Mouse (Mus musculus) spleen, postnatal 10 days (tissue): ENCODE measurements around the gene Limk2.

Experiments
- DNase-seq, 2 experiments: peaks; one replicate each; pipeline ENCODE4 v3.0.0; 2021 to 2022; ENCODE audit warnings: low spot score in 2 of 2

Gene Limk2

DNA sequence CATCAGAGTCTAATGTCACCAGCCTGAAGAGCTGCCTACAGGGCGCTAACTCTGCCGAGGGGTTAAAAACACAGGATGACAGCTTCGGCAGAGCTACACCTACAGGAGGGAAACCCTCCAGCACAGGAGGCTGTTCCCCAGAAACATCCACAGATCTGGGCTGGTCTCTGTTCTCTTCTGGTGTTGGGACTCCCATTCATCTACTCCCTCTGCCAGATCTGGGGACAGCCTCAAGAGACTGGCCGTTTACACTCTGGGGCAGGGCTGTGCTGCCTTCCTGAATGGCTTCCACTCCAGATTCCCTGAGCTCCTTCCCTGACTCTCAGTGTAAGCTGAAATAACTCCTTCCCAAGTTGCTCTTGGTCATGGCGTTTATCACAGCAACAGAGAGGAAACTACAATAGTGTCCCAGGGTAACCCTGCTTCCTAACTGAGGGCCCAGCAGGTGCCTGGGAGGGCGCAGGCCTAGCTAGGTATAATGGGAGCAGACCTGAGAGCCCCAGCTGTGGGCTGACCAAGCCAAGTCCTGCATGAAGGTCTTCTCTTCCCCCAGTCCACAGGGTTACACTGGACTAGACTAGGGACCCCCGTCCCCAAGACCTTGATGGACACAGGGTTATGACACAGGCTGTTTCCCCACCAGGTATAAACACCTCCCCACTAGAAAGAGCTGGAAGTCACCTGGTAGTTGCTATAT, 37.2 kb downstream of the Limk2 start:
- DNase-seq: no peak

DNA sequence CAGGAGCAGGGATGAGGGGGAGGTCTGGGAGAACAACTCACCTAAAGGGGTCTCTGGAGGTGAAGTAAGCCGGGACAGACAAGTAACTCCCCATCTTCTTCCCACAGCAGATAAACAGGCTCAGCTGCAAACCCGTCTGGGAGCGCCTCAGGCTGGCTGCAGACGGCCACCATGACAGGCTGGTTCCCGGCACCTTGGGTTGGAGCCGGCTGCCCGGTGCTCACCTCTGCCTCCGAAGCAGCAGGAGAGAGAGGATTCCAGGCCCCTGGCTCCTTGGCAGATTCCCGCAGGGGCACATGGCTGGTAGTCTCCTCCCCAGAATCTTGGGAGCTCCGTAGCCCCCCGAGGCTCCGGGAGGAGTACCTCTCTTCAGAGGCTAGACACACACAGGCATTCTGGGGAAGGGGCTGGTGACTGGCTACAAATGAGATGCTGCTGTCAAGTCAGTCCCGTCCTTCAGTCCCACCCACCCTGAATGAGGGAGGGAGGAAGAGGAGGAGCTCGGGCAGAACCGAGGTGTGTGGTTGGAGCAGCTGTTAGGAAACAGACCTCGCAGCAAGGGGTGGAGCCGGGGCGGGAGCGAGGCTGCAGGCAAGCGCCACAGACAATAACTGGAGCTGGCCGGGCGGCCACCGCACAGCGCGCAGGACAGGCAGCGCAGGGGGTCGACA, 37.9 kb downstream of the Limk2 start:
- peak; percentile 17 to 68 for DNase-seq

DNA sequence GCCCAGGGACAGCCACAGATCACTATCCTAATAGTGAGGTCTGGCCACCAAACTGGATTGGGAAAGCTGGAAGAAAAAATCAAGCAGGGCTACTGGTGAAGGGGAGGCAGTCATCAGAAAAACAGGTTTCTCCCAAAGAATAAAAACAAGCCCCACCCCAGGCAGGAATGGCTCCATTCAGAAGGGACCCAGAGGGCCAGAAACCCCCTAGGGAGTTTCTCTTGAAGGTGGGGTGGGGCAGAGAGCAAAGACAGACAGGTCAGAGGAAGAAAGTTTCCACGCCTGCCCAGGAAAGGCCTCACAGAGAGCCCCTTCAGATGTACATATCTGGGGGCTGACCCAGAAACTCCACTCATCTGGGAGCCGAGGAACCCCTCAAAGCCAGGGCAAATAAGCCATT, 38.8 kb downstream of the Limk2 start:
- DNase-seq: no peak

DNA sequence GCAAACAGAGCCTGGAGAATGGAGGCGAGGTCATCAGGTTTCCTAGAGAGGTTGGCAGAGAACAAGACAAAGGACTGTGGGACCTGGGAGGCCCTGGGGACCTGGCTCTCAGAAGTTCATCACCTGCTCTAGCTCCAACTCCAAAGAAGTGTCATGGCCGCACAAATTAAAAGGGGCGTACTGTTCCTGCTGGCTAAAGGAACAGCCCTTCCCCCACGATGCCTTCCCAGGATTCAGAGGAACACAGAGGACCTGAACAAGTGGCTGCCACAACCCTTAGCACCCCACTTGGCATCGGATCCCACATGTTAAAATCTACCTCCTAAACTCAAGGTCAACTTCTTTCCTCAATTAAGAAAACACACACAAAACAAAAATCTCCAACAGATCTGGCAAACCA, 39.5 kb downstream of the Limk2 start:
- no peak for DNase-seq

DNA sequence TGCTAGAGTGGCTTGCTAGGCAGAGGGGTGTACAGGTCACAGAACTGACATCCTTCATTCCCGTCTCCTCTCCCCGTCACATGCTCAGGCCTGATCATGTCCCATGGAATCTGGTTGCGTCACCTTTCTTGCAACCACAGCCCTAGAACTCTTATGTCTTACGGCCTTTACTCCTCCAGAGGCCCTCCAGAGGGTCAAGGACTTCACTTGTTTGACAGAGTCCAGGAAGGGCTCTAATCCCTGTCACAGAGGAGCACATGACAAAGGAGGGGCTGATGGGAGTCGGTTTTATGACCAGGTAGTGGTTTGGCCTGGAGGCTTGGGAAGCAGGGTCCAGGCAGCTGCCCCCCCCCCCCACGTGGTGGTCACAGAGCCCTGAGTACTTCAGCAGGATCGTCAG, 40.0 kb downstream of the Limk2 start:
- no peak for DNase-seq

DNA sequence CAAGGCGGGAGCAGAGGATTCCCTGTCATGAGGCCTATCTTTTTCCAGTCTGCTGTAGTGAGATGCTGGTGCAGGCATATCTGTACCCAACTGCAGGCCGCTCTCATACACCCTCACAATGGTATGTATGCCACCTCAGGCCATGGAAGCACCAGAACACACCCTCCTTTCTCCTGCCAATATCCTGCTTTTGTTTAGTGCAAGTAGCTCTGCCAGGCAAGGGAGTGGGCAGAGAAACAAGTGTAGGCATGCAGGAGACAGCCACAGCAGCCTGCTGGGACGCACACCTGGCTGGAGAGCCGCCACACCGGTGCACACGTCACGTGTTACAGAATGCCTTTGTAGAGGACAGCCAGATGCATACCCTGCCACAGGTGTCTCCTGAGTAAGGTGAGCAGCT, 42.6 kb downstream of the Limk2 start:
- DNase-seq: no peak

DNA sequence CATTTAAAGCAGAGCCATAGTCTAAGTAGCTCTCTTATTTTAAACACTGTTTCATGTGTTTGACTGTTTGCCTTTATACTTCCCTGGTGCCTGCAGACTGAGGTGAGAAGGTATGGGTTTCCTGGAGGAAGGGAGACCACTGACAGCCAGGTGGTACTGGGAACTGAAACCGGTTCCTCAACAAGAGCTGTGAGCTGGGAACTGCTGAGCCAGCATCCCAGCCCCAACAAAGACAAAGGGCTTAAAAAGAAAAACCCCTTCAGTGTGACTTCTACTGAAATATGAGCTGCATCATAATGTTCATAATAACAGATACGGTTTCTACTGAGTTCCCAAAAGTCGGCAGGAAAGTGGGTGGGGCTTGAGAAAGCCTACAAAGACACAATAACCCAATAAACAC, 46.1 kb downstream of the Limk2 start:
- no peak for DNase-seq

DNA sequence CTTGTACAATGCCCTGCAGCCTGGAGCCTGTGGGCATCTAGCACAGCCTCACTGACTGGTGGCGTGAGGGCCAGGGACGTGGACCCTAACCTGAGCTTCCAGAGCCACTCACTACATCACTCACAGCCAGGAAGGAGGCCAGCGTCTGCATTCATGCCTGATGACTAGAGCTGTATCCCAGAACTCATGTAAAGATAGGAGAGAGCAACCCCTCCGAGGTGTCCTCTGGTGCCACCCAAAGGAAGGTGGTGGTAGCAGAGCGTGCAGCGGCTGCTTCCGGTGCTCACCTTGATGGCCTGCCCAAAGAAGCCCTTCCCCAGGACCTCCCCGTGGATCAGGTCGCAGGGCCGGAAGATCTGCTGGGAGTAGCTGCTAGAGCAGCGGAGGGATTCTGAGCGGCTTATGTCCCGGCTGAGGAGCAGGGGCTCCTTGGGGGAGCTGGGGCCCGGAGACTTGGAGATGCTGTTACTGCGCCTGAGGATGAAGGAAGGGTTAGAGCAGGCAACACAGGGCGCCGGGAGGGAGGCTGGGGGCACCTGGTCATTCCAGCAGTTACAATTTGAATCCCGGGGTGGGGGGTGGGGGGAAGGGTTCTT, 55.9 kb downstream of the Limk2 start:
- no peak for DNase-seq

DNA sequence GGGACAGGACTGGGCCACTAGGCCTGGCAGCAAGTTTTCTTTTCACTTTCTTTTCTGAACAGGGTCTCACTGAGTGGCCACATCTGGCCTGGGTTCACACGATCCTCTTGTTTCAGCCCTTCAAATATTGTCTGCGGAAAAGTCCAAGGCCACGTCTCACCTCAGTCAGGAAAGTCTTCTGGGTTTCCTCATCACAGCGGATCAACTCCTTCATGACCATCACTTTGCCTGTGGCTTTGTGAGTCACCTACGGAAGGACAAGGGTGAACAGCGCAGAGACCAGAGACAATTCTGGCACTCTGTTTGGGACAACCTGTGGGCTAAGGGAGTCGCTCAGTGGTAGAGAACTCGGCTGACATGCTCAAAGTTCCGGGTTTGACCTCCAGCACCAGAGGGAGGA, 56.9 kb downstream of the Limk2 start:
- no peak for DNase-seq

DNA sequence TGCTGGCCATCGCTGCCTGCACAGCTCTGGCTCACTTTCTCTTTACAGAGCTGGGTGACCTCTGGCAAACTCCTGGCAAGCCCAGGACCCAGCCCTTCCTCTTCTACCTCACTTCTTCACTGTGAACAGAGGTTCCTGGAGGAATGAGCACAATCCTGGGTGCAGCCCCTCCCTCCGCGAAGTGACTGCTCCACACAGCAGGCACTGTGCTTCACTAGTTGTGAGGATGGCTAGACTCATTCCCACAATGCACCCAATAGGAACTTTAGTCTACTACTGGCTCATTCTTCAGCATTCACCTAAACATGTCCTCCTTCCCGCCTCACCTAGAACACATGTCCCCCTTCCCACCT, 59.7 kb downstream of the Limk2 start:
- DNase-seq: no peak

DNA sequence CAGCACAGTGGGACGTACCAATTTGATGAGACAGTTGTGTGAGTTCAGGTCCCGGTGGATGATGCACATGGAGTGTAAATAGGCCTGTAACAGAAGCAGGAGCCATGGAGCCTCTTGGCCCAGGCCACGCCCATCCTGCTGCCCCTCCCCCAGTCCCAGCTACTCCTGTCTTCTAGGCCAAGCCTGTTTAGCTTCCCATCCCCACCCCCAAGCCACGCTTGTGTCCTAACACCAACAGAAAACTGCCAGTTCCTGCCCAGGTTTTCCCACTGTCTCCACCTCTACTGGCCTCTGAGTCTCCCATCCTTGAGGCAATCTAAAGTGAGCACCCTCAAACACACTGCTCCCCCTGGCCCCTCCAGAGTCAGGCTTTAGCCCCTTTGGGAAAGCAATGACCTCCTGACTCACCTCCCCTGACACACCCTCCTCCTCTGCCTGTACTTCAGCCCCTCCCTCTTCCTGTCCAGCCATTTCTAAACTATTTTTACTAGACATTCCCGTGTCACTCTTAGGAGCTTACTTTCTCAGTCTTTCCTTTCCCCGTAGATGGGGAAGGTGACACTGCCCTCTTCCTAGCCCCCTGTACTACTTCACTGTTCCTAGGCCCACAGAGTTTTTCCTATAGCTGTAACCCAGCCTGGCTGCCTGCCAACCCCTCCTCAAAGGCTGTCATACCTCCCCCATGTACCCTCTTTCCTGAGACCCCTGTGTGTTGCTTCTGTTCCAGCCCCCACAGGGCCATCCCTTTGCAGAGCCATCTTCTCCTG, 60.2 kb downstream of the Limk2 start:
- peak in 1 of 2 experiments; percentile 45 for DNase-seq

DNA sequence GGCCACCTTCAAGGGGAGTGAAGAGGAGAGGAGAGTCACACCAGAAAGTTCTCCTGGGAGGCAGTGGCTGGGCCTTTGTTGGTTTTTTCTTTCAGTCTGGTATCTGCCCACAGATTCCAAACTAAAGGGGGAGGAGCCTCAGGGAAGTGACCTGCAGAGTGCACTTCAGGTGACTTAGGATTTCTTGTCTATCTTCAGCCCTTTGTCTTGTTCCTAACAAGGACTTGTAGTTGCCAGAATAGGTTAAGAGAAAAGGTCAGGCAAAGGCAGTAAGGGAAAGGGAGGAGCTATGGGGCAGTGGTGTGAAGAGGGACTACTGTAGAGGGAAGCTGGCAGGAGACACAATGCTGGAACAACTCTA, 61.2 kb downstream of the Limk2 start:
- DNase-seq: no peak

DNA sequence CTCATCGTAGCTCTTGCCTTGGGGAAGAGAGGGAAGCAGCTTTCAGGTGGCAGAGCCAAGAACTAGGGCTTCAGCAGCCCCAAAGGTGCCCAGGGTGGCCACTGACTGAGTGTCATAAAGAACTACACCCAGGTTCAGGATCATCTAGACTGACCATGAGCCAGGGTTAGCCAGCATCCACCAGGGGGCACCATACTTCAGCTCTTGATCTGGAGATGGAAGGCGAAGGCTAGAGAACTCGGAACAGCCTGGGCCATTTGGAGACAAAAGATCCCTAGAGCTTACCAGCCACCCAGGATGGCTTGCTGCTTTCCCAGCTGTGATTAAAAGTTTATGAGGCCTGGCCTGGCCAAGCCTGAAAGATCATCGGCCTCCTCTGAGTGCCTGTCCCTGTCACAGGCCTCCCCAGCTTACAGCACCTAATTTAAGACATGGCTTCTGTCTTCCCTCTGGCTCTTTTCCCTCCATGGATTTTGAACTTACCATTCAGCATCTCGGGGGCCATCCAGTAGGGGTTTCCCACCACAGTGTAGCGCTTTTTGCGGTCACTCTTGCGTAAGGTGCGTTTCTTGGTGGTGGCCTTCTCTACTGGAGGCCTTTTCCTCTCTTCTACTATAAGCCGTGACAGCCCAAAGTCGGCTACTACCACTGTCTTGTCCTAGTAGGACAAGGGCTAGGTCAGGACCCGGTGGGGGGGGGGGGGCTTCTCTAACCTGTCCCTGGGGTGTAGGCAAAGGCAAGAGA, 61.7 kb downstream of the Limk2 start:
- peak; percentile 70 to 90 for DNase-seq

DNA sequence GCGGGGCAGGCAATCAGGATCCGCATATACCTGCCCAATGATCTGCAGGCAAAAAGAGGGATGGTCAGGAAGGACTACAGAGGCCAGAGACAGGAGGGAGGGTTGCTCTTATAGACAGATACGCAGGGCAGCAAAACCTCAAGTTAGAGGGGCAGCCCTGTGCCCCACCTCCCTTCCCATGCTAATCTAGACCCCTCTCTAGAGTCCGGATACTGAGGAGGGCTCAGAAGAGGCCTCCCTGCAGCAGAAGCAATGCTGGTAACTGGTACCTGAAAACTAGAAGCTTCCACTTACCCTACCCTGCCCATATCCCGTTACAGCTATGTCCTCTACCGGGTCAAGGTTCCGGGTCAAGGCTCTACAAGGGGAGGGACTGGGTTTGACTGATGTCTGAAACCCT, 62.6 kb downstream of the Limk2 start:
- no peak for DNase-seq

DNA sequence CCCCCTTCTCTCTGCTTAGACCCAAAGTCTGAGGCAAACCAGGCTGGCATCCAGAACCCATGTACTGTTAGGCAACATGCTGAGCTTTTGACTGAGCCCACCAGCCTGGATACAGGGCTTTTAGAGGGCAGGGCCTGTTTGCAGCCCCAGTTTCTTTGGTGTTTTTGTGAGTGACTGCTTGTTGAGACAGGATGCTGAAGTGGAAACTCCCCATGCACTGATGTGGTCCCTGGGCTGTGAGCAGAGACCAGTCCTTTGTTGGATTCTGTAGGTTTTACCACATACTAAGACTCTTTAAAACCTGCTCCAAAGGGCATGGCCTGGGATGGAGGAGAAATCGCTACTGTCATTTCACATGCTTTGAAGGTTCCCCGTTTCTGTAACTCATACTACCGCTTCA, 64.1 kb downstream of the Limk2 start:
- no peak for DNase-seq

DNA sequence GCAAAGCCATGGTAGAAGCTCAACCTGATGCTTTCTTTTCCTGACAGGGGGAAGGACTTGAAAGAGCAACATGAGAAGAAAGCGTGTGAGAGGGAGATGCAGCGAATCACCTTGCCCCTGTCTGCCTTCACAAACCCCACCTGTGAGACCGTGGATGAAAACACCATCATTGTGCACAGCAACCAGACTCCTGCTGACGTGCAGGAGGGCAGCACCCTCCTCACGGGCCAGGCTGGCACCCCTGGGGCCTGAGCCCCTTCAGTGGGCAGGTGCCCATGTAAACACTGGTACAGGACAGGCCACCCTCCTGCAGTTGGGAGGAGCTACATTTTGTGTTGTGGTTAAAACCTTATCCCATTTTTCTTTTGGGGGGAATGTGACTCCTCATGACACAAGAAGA, 67.5 kb downstream of the Limk2 start:
- DNase-seq: no peak

DNA sequence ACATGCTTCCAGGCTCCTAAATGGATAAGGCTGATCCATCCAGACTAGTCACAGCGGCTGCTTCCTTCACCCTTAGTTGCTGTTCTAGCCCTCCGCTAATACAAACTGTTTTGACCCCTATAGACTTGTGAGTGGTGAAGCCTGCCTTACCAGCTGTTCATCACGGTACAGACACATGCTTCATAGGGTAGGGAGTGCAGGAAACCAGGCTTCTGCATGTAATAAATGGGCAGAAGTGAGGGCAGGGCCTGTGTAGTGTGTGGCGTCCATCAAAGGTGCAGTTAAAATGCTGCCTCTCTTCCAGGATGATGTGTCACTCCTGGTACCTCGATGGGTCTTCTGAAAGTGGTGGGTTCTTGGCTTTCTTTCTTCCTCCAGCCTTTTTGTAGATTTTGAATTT, 71.0 kb downstream of the Limk2 start:
- no peak for DNase-seq

DNA sequence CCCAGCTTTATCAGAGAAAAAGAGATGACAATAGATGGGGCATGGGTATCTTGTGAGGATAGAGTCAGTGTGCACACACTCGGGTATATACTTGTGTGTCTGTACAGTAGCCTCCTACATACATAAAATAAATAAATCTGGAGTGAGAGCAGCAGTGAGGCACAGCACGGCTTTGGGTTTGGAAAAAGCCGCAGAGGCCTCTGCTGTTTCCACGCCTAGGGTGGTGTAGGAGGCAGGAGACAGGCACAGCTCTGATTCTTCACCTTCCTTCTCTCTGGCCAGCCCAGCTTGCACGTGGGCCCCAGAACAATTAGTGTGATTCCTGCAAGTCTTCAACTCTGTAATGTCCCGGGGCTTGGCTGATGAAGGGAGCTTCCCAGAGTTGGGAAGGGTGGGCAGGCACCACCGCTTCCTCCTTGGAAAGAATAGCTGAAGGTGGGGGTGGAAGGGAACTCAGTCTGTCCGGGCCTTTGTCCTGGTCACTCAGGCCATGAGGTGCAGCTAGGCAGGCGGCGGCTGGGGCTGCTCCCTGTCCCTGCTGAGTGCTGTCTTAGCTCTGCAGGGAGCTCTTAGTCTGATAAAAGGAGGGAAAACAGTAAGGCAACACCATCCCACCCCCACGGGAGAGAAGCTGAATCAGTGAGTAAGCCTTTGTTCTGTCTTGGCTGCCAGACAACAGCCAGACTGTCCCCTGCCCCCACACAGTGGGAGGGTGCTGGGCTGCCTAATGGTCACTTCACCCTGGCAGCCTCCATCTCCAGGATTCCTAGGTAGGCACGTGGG, 71.6 kb downstream of the Limk2 start:
- DNase-seq: no peak

DNA sequence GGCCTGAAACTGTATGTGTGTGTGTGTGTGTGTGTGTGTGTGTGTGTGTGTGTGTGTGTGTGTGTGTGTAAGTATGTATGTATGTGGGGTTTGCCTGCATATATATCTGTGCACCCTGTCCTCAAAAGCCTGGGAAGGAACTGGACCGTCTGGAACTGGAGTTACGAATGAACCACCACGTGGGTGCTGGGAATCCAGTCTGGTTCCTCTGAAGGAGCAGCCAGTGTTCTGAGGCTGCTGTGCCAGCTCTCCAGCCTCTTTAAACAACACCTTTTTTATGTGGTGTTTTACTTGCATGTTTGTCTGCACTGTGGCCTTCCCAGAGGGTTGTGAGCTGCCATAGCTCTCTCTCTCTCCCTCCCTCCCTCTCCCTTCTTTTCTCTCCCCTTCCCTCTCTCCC, 72.4 kb downstream of the Limk2 start:
- DNase-seq: no peak

DNA sequence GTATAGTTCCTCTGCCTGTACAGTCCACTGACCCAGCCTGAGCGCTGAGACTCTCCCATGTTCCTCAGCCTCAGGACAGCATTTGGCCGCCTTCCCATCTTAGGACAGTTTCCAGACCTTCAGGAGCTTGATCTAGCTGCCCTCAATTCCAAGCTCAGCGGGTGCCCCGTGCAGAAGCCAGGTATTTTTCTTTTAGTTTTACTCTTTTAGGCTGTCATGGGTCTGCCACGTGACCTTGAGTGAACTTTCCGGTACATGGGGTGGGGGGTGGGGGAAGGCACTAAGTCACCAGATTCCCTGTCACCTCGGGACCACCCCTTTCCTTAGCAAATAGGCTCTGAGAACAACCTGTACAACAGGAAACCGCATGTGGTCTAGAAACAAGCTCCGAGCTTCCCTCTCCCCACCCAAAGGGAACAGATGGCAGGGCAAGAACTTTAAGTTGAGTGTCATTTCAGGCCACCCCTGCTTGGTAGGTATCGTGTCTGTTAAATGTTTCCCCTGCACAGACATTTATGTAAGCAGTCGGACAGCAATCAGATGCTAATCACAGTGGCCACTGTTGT, 73.3 kb downstream of the Limk2 start:
- peak in 1 of 2 experiments; percentile 57 for DNase-seq
